Mouse (Mus musculus): Measurements from ENCODE around the gene Myl3.

DNA sequence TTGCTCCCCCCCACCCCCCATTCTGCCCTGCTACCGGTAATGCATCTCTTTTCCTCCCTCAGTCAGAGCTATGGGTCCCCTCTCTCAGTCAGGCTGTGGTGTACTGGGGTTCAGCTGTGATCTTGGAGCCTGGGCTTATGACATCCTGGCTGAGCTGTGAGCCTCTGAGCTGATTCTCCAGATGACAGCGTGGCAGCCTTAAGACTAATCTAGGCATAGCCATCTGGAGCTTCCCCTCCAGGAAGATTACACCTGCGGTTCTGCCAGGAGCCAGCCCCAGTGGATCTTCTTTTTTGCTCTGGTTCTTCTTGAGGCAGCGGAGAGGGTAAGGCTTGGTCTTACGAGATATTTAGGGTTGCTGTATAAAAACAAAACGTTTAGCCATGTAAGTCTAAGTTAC lies 29.7 kb upstream of the Myl3 start:
- TF ChIP-seq CTCF (conservative IDR thresholded peaks at IDR 0.05 in 1 of 2, IDR thresholded peaks at IDR 0.05 in 1 of 2; ENCODE audit: low read depth in 2 of 2, low read length in 2 of 2) (no peak), MEF2A (IDR thresholded peaks at IDR 0.05; ENCODE audit: borderline replicate concordance, low read depth, low read length) (no peak), BHLHE40 (IDR thresholded peaks at IDR 0.05; ENCODE audit: low read depth, low read length) (no peak), JUND (conservative IDR thresholded peaks at IDR 0.05; ENCODE audit: low read depth, low read length) (no peak)
